In genomic region chr10:77516379-77516951, GRCm38 (mm10) we compare ENCODE assay signal across 8 mouse cellular contexts. TPM values are rescaled to one million over a fixed set of nuclear protein-coding genes. Genes with fewer than 3 reads are reported as not detected.
DNase-seq lines count a peak whose midpoint lies in the region; ATAC-seq and TF ChIP-seq lines count a peak whose summit lies in the region.

No protein-coding gene starts in this region.

- no peak for TF ChIP-seq EP300 in heart, postnatal 0 days (IDR thresholded peaks at IDR 0.05; ENCODE audit: low read depth)

- peak overlapping the region; percentile 75 for H3K27ac ChIP-seq in bone marrow macrophage, adult 2 months (ENCODE audit: insufficient read depth, low read depth, low read length)
- H3K27ac ChIP-seq in heart, postnatal 0 days (ENCODE audit: low read depth) = peak overlapping the region; percentile 77
- H3K27ac ChIP-seq in limb, embryonic 14.5 days (replicated peaks; ENCODE audit: low read depth, low read length) = peak overlapping the region; percentile 86

- H3K36me3 ChIP-seq in heart, postnatal 0 days (replicated peaks; ENCODE audit: control insufficient read depth, insufficient read depth, low read length) = peaks cover 27% of the 10 kb centered on the region
- peaks cover 22% of the 10 kb centered on the region for H3K36me3 ChIP-seq in limb, embryonic 14.5 days (ENCODE audit: control insufficient read depth, insufficient read depth, low read length)

- H3K4me1 ChIP-seq in bone marrow macrophage, adult 2 months (ENCODE audit: control insufficient read depth, insufficient read depth, low read length) = peaks cover 19% of the 10 kb centered on the region
- H3K4me1 ChIP-seq in heart, postnatal 0 days (ENCODE audit: control insufficient read depth, insufficient read depth) = peaks cover 18% of the 10 kb centered on the region
- H3K4me1 ChIP-seq in limb, embryonic 14.5 days (ENCODE audit: control insufficient read depth, insufficient read depth, low read length) = peaks cover 14% of the 10 kb centered on the region

- peak overlapping the region; percentile 91 for H3K9ac ChIP-seq in heart, postnatal 0 days (replicated peaks; ENCODE audit: low read depth, low read length)
- peak overlapping the region; percentile 86 for H3K9ac ChIP-seq in limb, embryonic 14.5 days (ENCODE audit: low read depth, low read length, severe bottlenecking)

- no peaks in the 10 kb centered on the region for H3K9me3 ChIP-seq in heart, postnatal 0 days (replicated peaks; ENCODE audit: control insufficient read depth, low read length)
- no peaks in the 10 kb centered on the region for H3K9me3 ChIP-seq in limb, embryonic 14.5 days (ENCODE audit: control insufficient read depth, low read length)

- H3K4me3 ChIP-seq in bone marrow macrophage, adult 2 months (ENCODE audit: insufficient read depth, low read length) = peak overlapping the region; percentile 62
- peak overlapping the region; percentile 96 for H3K4me3 ChIP-seq in heart, postnatal 0 days (ENCODE audit: low read depth, low read length)
- H3K4me3 ChIP-seq in limb, embryonic 14.5 days (replicated peaks; ENCODE audit: low read length) = peak overlapping the region; percentile 94

- WGBS in heart, postnatal 0 days = 40% methylated on average over 14 of the region's 14 CpGs
- WGBS in limb, embryonic 14.5 days = 44% methylated on average over 14 of the region's 14 CpGs

- peak overlapping the region; percentile 98 for H3K4me2 ChIP-seq in heart, postnatal 0 days (ENCODE audit: low read depth, low read length)
- H3K4me2 ChIP-seq in limb, embryonic 14.5 days (replicated peaks; ENCODE audit: low read depth, low read length, severe bottlenecking) = peak overlapping the region; percentile 84

- no peak for TF ChIP-seq CTCF in bone marrow macrophage, adult 2 months (IDR thresholded peaks at IDR 0.05; ENCODE audit: low read depth, low read length)
- TF ChIP-seq CTCF in heart, postnatal 0 days (IDR thresholded peaks at IDR 0.05; ENCODE audit: low read depth) = no peak

- no peaks in the 10 kb centered on the region for H3K27me3 ChIP-seq in heart, postnatal 0 days (ENCODE audit: control insufficient read depth, insufficient read depth, low read length)
- H3K27me3 ChIP-seq in limb, embryonic 14.5 days (ENCODE audit: control insufficient read depth, insufficient read depth, low read length) = no peaks in the 10 kb centered on the region

- DNase-seq in kidney, adult 11 months = peak; percentile 61
- no peak for DNase-seq in kidney, postnatal 10 days
- DNase-seq in heart, postnatal 0 days (ENCODE audit: low spot score) = no peak
- DNase-seq in limb, embryonic 14.5 days (ENCODE audit: low spot score) = peak; percentile 16
- DNase-seq in retina, postnatal 1 day = peak; percentile 18
- DNase-seq in layer of hippocampus, postnatal 10 days (ENCODE audit: low spot score in 2 of 2) = no peak
- no peak for DNase-seq in spleen, postnatal 4 days (ENCODE audit: low spot score in 2 of 2)

- 0 out of 2 replicates have a peak, but pooled peaks have one; percentile 53 for TF ChIP-seq POLR2A in bone marrow macrophage, adult 2 months (IDR thresholded peaks at IDR 0.05; ENCODE audit: borderline replicate concordance, low read depth, low read length)
- TF ChIP-seq POLR2A in limb, embryonic 14.5 days (IDR thresholded peaks at IDR 0.05; ENCODE audit: borderline replicate concordance, extremely low read depth, insufficient read depth, insufficient read length) = no peak

- 0 out of 2 replicates have a peak, but pooled peaks have one; percentile 2 for ATAC-seq in heart, postnatal 0 days (ENCODE audit: insufficient read depth, low read depth)
- no peak for ATAC-seq in limb, embryonic 14.5 days (ENCODE audit: low FRiP score, low read depth)

RNA-seq across cellular contexts. Expression of gene Fam207a, which starts 0.9 kb away (rescaled TPM):
- 18.8 and 22.8 TPM in 2 replicates for polyA plus RNA-seq in bone marrow macrophage, adult 2 months (2012; ENCODE audit: insufficient read depth, insufficient read length, missing spikeins)
- 18.1 and 32.1 TPM in 2 replicates for total RNA-seq in heart, postnatal 0 days (2014; rRNA removed; ENCODE audit: low replicate concordance)
- 16.1 and 16.2 TPM in 2 replicates for polyA plus RNA-seq in heart, postnatal 0 days (2015; fragmentation: Nextera tagmentation; extraction: Ambion mirVana)
- polyA plus RNA-seq in limb, embryonic 14.5 days (2012; rRNA removed) = 35.5 and 38.6 TPM in 2 replicates
- polyA plus RNA-seq in limb, embryonic 14.5 days (2014; fragmentation: Nextera tagmentation; extraction: Ambion mirVana) = 40.6 and 41.7 TPM in 2 replicates
- 10 to 100 TPM; 36.5 to 39.7 TPM for total RNA-seq in layer of hippocampus, postnatal 10 days (2021)

RNA-seq across cellular contexts. Expression of gene Itgb2, which starts 13.6 kb away (rescaled TPM):
- 386 and 401 TPM in 2 replicates for polyA plus RNA-seq in bone marrow macrophage, adult 2 months (2012; ENCODE audit: insufficient read depth, insufficient read length, missing spikeins)
- 0.69 and 12.2 TPM in 2 replicates for total RNA-seq in heart, postnatal 0 days (2014; rRNA removed; ENCODE audit: low replicate concordance)
- polyA plus RNA-seq in heart, postnatal 0 days (2015; fragmentation: Nextera tagmentation; extraction: Ambion mirVana) = 1.4 and 1.5 TPM in 2 replicates
- 2.7 and 2.9 TPM in 2 replicates for polyA plus RNA-seq in limb, embryonic 14.5 days (2012; rRNA removed)
- 2.5 and 3.7 TPM in 2 replicates for polyA plus RNA-seq in limb, embryonic 14.5 days (2014; fragmentation: Nextera tagmentation; extraction: Ambion mirVana)
- total RNA-seq in layer of hippocampus, postnatal 10 days (2021) = 1 to 10 TPM; 3.5 to 3.8 TPM

Comparison
In these comparisons a context has a peak if more than half of its experiments do, and no peak if none do; other contexts are left out.
1. DNase-seq: peak in kidney, adult 11 months (single experiment), limb, embryonic 14.5 days (single experiment) and retina, postnatal 1 day (single experiment); none in kidney, postnatal 10 days (single experiment), heart, postnatal 0 days (single experiment), layer of hippocampus, postnatal 10 days (0 of 2) and spleen, postnatal 4 days (0 of 2).
2. RNA of gene Itgb2, which starts 13.6 kb away (polyA plus RNA-seq): 386 to 401 TPM in bone marrow macrophage, adult 2 months; 2.5 to 3.7 TPM in limb, embryonic 14.5 days and 1.4 to 1.5 TPM in heart, postnatal 0 days; every median in the first group is over 10 times any median in the second.
3. Peak in every context shown above with its lines, with median percentiles within 50 percentile points of each other: H3K27ac ChIP-seq and H3K4me3 ChIP-seq.